Mouse (Mus musculus) liver, embryonic 13.5 days (tissue): ENCODE results near the gene Fam219b. TPM values are rescaled to one million over a fixed set of nuclear protein-coding genes. Genes with fewer than 3 reads are reported as not detected.

Source experiments
- polyA plus RNA-seq: library from polyadenylated mRNA; unstranded; fragments of >200 nt; fragmentation: Nextera tagmentation; extraction: Ambion mirVana; gene quantifications from 2 replicates; pipeline ENCODE4 v1.2.1, GENCODE M21; 2015

Gene Fam219b
- polyA plus RNA-seq, 1 experiment from 2014 or later: 8.2 TPM

Other genes starting within 250 kb of the Fam219b start
- 10.4 and 11.3 TPM in 2 replicates for gene Ppcdc, start 97.4 kb upstream of the Fam219b start, polyA plus RNA-seq
- 7.2 and 8.2 TPM in 2 replicates for gene Scamp5, start 69.5 kb upstream of the Fam219b start, polyA plus RNA-seq
- 0.59 and 0.77 TPM in 2 replicates for gene Rpp25, start 33.5 kb upstream of the Fam219b start, polyA plus RNA-seq
- 412 and 430 TPM in 2 replicates for gene Cox5a, start 16.3 kb upstream of the Fam219b start, polyA plus RNA-seq
- 12.3 and 13.2 TPM in 2 replicates for gene Mpi, start 15.2 kb downstream of the Fam219b start, polyA plus RNA-seq
- 26.9 and 27.6 TPM in 2 replicates for gene Scamp2, start 23.4 kb downstream of the Fam219b start, polyA plus RNA-seq
- 3.6 and 3.7 TPM in 2 replicates for gene Ulk3, start 51.9 kb downstream of the Fam219b start, polyA plus RNA-seq
- gene Cplx3, start 68.8 kb downstream of the Fam219b start, polyA plus RNA-seq: not detected in 2 replicates
- gene Lman1l, start 83.2 kb downstream of the Fam219b start, polyA plus RNA-seq: 0.06 TPM in 1 of 2 replicates, not detected in the other
- 20.7 and 21.7 TPM in 2 replicates for gene Csk, start 116.1 kb downstream of the Fam219b start, polyA plus RNA-seq
- gene Cyp1a2, start 146.2 kb downstream of the Fam219b start, polyA plus RNA-seq: 0.10 TPM in 1 of 2 replicates, not detected in the other
- gene Cyp1a1, start 150.4 kb downstream of the Fam219b start, polyA plus RNA-seq: 0.17 and 0.22 TPM in 2 replicates
- gene Edc3, start 171.0 kb downstream of the Fam219b start, polyA plus RNA-seq: 16.7 and 18.4 TPM in 2 replicates
- 86.2 and 97.4 TPM in 2 replicates for gene Clk3, start 228.3 kb downstream of the Fam219b start, polyA plus RNA-seq